Mouse (Mus musculus): ENCODE measurements around the gene Ifitm1. TPM values are rescaled to one million over a fixed set of nuclear protein-coding genes. Genes with fewer than 3 reads are reported as not detected.
"Not testable (repeated sequence)": the region's sequence is repeated elsewhere in the genome, so short reads cannot be mapped to it uniquely, and the experiment has no call there.

The Ifitm1 gene
- polyA plus RNA-seq, 1 experiment from 2014 or later: 3.0 TPM

- Histone ChIP-seq H3K4me2 (no peak overlapping the region), H3K9ac (no peak overlapping the region), H3K9me3 (replicated peaks) (no peaks in the 10 kb centered on the region), H3K4me3 (no peak overlapping the region), H3K27ac (ENCODE audit: poor library complexity, severe bottlenecking) (no peak overlapping the region), H3K4me1 (replicated peaks) (peaks cover under 1% of the 10 kb centered on the region; the same call in 1 of the 2 replicates), H3K36me3 (no peaks in the 10 kb centered on the region), H3K27me3 (replicated peaks) (peaks cover 14% of the 10 kb centered on the region; the same call in 1 of the 2 replicates)
- no peak for ATAC-seq (ENCODE audit: insufficient number of reproducible peaks, low FRiP score)
- WGBS: 55% methylated on average over 5 of the region's 5 CpGs
Observed at GRCm38 (mm10) chr7:141003248-141004010, 36.4 kb downstream of the Ifitm1 start.

DNA sequence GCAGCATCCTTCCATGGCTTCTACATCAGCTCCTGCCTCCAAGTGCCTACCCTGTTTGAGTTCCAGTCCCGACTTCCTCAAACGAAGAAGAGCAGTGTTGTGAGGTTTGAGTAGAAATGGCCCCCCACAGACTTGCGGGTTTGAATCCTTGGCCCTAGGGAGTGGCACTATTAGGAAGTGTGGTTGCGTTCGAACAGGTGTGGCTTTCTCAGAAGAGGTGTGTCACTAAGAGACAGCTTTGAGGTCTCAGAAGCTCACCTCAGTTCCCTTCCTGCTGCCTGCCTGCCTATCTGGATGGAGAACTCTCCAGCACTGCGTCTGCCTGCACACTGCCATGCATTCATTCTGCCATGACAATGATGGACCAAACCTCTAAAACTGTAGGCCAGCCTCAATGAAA, 39.4 kb downstream of the Ifitm1 start:
- no peak overlapping the region for H3K4me2 ChIP-seq
- no peak overlapping the region for H3K4me3 ChIP-seq
- WGBS: 84% methylated on average over 6 of the region's 6 CpGs
- H3K4me1 ChIP-seq (replicated peaks): peaks cover 15% of the 10 kb centered on the region
- H3K9ac ChIP-seq: no peak overlapping the region
- H3K27me3 ChIP-seq (replicated peaks): 0 out of 2 replicates have a peak, but pooled peaks cover 17% of the 10 kb centered on the region
- H3K9me3 ChIP-seq (replicated peaks): no peaks in the 10 kb centered on the region
- H3K27ac ChIP-seq (ENCODE audit: poor library complexity, severe bottlenecking): no peak overlapping the region
- ATAC-seq (ENCODE audit: insufficient number of reproducible peaks, low FRiP score): no peak
- H3K36me3 ChIP-seq: no peaks in the 10 kb centered on the region

- Histone ChIP-seq H3K9me3 (replicated peaks) (no peaks in the 10 kb centered on the region), H3K4me2 (no peak overlapping the region), H3K36me3 (no peaks in the 10 kb centered on the region), H3K4me3 (no peak overlapping the region), H3K27ac (ENCODE audit: poor library complexity, severe bottlenecking) (no peak overlapping the region), H3K9ac (no peak overlapping the region), H3K27me3 (replicated peaks) (0 out of 2 replicates have a peak, but pooled peaks cover 17% of the 10 kb centered on the region), H3K4me1 (replicated peaks) (peaks cover 15% of the 10 kb centered on the region)
- WGBS: 75% methylated on average over 5 of the region's 5 CpGs
- ATAC-seq (ENCODE audit: insufficient number of reproducible peaks, low FRiP score): no peak
Observed at GRCm38 (mm10) chr7:141006914-141007313, 39.9 kb downstream of the Ifitm1 start.

DNA sequence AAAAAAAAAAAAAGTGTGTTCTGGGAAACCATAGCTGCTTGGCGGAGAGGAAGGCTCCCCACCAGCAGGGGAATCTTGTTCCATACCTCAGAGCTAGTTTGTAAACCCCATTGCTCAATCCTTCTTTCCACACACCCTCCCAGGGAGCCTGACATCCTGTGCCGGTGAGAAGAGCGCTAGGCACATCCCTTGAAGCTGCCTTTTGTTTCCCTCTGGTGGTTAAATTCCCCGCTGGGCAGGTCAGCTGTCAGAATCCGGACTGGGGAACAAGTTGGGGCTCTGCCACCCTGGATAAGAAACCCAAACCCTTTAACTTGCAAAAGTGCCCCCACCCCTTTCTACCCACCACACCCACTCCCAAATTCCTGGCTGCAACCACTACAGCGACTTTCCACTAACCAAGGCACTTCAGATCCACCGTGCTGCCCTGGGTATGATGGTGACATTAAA, 41.3 kb downstream of the Ifitm1 start:
- Histone ChIP-seq H3K9ac (no peak overlapping the region), H3K9me3 (replicated peaks) (no peaks in the 10 kb centered on the region), H3K27ac (ENCODE audit: poor library complexity, severe bottlenecking) (no peak overlapping the region), H3K36me3 (no peaks in the 10 kb centered on the region), H3K27me3 (replicated peaks) (0 out of 2 replicates have a peak, but pooled peaks cover 17% of the 10 kb centered on the region), H3K4me2 (peak overlapping the region; percentile 64), H3K4me1 (replicated peaks) (peaks cover 15% of the 10 kb centered on the region), H3K4me3 (no peak overlapping the region)
- 5% methylated on average over 7 of the region's 7 CpGs for WGBS
- ATAC-seq (ENCODE audit: insufficient number of reproducible peaks, low FRiP score): no peak

- H3K4me1 ChIP-seq (replicated peaks): peaks cover 15% of the 10 kb centered on the region
- no peaks in the 10 kb centered on the region for H3K36me3 ChIP-seq
- H3K4me2 ChIP-seq: peak overlapping the region; percentile 64
- no peaks in the 10 kb centered on the region for H3K9me3 ChIP-seq (replicated peaks)
- ATAC-seq (ENCODE audit: insufficient number of reproducible peaks, low FRiP score): peak; percentile 59; the same call in 1 of the 2 replicates
- no peak overlapping the region for H3K9ac ChIP-seq
- H3K4me3 ChIP-seq: peak overlapping the region; percentile 19; the same call in 1 of the 2 replicates
- H3K27me3 ChIP-seq (replicated peaks): 0 out of 2 replicates have a peak, but pooled peaks cover 17% of the 10 kb centered on the region
- 6% methylated on average over 20 of the region's 20 CpGs for WGBS
- H3K27ac ChIP-seq (ENCODE audit: poor library complexity, severe bottlenecking): no peak overlapping the region
Observed at GRCm38 (mm10) chr7:141008938-141009660, 42.1 kb downstream of the Ifitm1 start.

GRCm38 (mm10) chr7:141009665-141010064, 42.6 kb downstream of the Ifitm1 start:
- Histone ChIP-seq H3K4me2 (peak overlapping the region; percentile 64), H3K36me3 (no peaks in the 10 kb centered on the region), H3K9ac (peak overlapping the region; percentile 46; the same call in 1 of the 2 replicates), H3K27me3 (replicated peaks) (0 out of 2 replicates have a peak, but pooled peaks cover 17% of the 10 kb centered on the region), H3K9me3 (replicated peaks) (no peaks in the 10 kb centered on the region), H3K4me1 (replicated peaks) (peaks cover 15% of the 10 kb centered on the region), H3K27ac (ENCODE audit: poor library complexity, severe bottlenecking) (no peak overlapping the region), H3K4me3 (peak overlapping the region; percentile 44; the same call in 1 of the 2 replicates)
- WGBS: 76% methylated on average over 9 of the region's 9 CpGs
- ATAC-seq (ENCODE audit: insufficient number of reproducible peaks, low FRiP score): no peak

DNA sequence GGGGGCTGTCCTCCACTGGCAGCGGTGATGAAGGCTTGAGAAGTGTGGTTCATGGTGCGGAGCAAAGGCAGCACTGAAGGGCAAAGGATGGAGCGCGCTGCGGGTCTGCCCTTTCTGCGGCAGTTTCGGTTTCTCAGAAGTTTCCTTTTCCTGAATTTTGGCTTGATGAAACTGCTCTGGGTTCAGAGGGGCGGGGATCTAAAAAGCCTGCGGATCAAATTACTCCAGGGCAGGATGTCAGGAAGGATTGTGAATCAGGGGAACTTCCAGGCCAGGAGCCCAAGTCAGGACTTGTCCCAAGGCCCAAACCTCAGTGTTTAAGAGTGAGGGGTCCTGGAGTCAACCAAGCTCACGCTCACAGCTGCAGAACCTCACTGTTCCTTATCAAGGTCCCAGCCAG, 43.6 kb downstream of the Ifitm1 start, which contains the start of gene Ifitm3:
Gene Ifitm3 (minus strand): TSS at position 178 of the 400 bp plus-strand sequence.
- H3K36me3 ChIP-seq: no peaks in the 10 kb centered on the region
- peak within 1 kb of the TSS; percentile 46 for H3K9ac ChIP-seq
- H3K4me3 ChIP-seq: peak within 1 kb of the TSS; percentile 44
- no peaks in the 10 kb centered on the region for H3K9me3 ChIP-seq (replicated peaks)
- 18% methylated on average over 10 of the region's 10 CpGs for WGBS
- H3K27me3 ChIP-seq (replicated peaks): peaks cover 17% of the 10 kb centered on the region; the same call in 1 of the 2 replicates
- peak within 1 kb of the TSS; percentile 64 for H3K4me2 ChIP-seq
- H3K27ac ChIP-seq (ENCODE audit: poor library complexity, severe bottlenecking): 0 out of 2 replicates have a peak within 1 kb of the TSS, but pooled peaks have one; percentile 22
- ATAC-seq (ENCODE audit: insufficient number of reproducible peaks, low FRiP score): no peak; the same call in 1 of the 2 replicates
- H3K4me1 ChIP-seq (replicated peaks): peaks cover 15% of the 10 kb centered on the region

- Histone ChIP-seq H3K9ac (0 out of 2 replicates have a peak overlapping the region, but pooled peaks have one; percentile 46), H3K36me3 (no peaks in the 10 kb centered on the region), H3K9me3 (replicated peaks) (no peaks in the 10 kb centered on the region), H3K4me1 (replicated peaks) (peaks cover 15% of the 10 kb centered on the region), H3K27me3 (replicated peaks) (peaks cover 17% of the 10 kb centered on the region; the same call in 1 of the 2 replicates), H3K4me3 (no peak overlapping the region), H3K4me2 (no peak overlapping the region), H3K27ac (ENCODE audit: poor library complexity, severe bottlenecking) (no peak overlapping the region)
- ATAC-seq (ENCODE audit: insufficient number of reproducible peaks, low FRiP score): no peak
- 83% methylated on average over 7 of the region's 7 CpGs for WGBS
Observed at GRCm38 (mm10) chr7:141011238-141011770, 44.3 kb downstream of the Ifitm1 start.

GRCm38 (mm10) chr7:141016707-141017697, 50.0 kb downstream of the Ifitm1 start:
- Histone ChIP-seq H3K4me3 (no peak overlapping the region), H3K4me2 (no peak overlapping the region), H3K27me3 (replicated peaks) (no peaks in the 10 kb centered on the region; the same call in 1 of the 2 replicates), H3K9me3 (replicated peaks) (no peaks in the 10 kb centered on the region), H3K9ac (no peak overlapping the region), H3K27ac (ENCODE audit: poor library complexity, severe bottlenecking) (no peak overlapping the region), H3K36me3 (no peaks in the 10 kb centered on the region), H3K4me1 (replicated peaks) (no peaks in the 10 kb centered on the region)
- ATAC-seq (ENCODE audit: insufficient number of reproducible peaks, low FRiP score): no peak
- 75% methylated on average over 10 of the region's 10 CpGs for WGBS

- not testable (repeated sequence) for H3K9ac ChIP-seq; H3K9me3 ChIP-seq (replicated peaks); H3K27ac ChIP-seq (ENCODE audit: poor library complexity, severe bottlenecking); ATAC-seq (ENCODE audit: insufficient number of reproducible peaks, low FRiP score); H3K4me2 ChIP-seq; H3K36me3 ChIP-seq; H3K27me3 ChIP-seq (replicated peaks); H3K4me3 ChIP-seq; H3K4me1 ChIP-seq (replicated peaks)
- 79% methylated on average over 1 of the region's 1 CpGs for WGBS
Observed at GRCm38 (mm10) chr7:141017824-141018223, 50.8 kb downstream of the Ifitm1 start, which contains the start of gene Ifitm6. TSS of gene Ifitm6 (minus strand) at chr7:141017924.
